Mouse (Mus musculus): ENCODE measurements around the gene Zfp94. TPM values are rescaled to one million over a fixed set of nuclear protein-coding genes. Genes with fewer than 3 reads are reported as not detected.

Zfp94 gene
- polyA plus RNA-seq, 2 experiments = 1.4 to 1.8 TPM

GRCm38 (mm10) chr7:24298973-24299708 lies 17.3 kb downstream of the Zfp94 start:
- ATAC-seq (ENCODE audit: insufficient read depth) (peak; percentile 84), DNase-seq (ENCODE audit: low read depth in 3 of 3, low spot score in 3 of 3) (peak; percentile 65 to 70 (median 69))
- Histone ChIP-seq H3K4me3 (ENCODE audit: insufficient read depth in 1 of 2, low read depth in 2 of 2, low read length in 2 of 2) (peak overlapping the region; percentile 63 to 90), H3K27ac (no peak overlapping the region), H3K36me3 (replicated peaks; ENCODE audit: control insufficient read depth, insufficient read depth, low read depth) (no peaks in the 10 kb centered on the region; the same call in 1 of the 2 replicates), H3K9me3 (ENCODE audit: control insufficient read depth, low read length) (no peaks in the 10 kb centered on the region), H3K4me2 (ENCODE audit: low read depth) (peak overlapping the region; percentile 82), H3K9ac (replicated peaks) (peak overlapping the region; percentile 59), H3K4me1 (replicated peaks; ENCODE audit: control insufficient read depth in 2 of 2, insufficient read depth in 2 of 2, low read length in 1 of 2) (peaks cover 6% of the 10 kb centered on the region in 2 experiments), H3K27me3 (ENCODE audit: control insufficient read depth, insufficient read depth, low read length) (no peaks in the 10 kb centered on the region)
- TF ChIP-seq CTCF (IDR thresholded peaks at IDR 0.05; ENCODE audit: low read depth) = peak; percentile 67
- no peak for TF ChIP-seq EP300 (IDR thresholded peaks at IDR 0.05; ENCODE audit: low read depth)
- WGBS (ENCODE audit: insufficient replicate concordance) = under 1% methylated on average over 45 of the region's 47 CpGs

- no peak for DNase-seq (ENCODE audit: low read depth in 3 of 3, low spot score in 3 of 3)
Observed at GRCm38 (mm10) chr7:24298635-24298972, 17.9 kb downstream of the Zfp94 start.

GRCm38 (mm10) chr7:24297361-24298095 lies 18.9 kb downstream of the Zfp94 start:
- Histone ChIP-seq H3K9me3 (ENCODE audit: control insufficient read depth, low read length) (no peaks in the 10 kb centered on the region), H3K27me3 (ENCODE audit: control insufficient read depth, insufficient read depth, low read length) (no peaks in the 10 kb centered on the region), H3K9ac (replicated peaks) (no peak overlapping the region), H3K4me3 (ENCODE audit: insufficient read depth in 1 of 2, low read depth in 2 of 2, low read length in 2 of 2) (no peak overlapping the region), H3K4me2 (ENCODE audit: low read depth) (no peak overlapping the region; the same call in 1 of the 2 replicates), H3K36me3 (replicated peaks; ENCODE audit: control insufficient read depth, insufficient read depth, low read depth) (no peaks in the 10 kb centered on the region; the same call in 1 of the 2 replicates), H3K27ac (no peak overlapping the region), H3K4me1 (replicated peaks; ENCODE audit: control insufficient read depth in 2 of 2, insufficient read depth in 2 of 2, low read length in 1 of 2) (peaks cover 6 to 8% of the 10 kb centered on the region in 2 experiments)
- no peak for TF ChIP-seq EP300 (IDR thresholded peaks at IDR 0.05; ENCODE audit: low read depth)
- no peak for TF ChIP-seq CTCF (IDR thresholded peaks at IDR 0.05; ENCODE audit: low read depth)
- DNase-seq (ENCODE audit: low read depth in 3 of 3, low spot score in 3 of 3) (no peak), ATAC-seq (ENCODE audit: insufficient read depth) (no peak)
- WGBS (ENCODE audit: insufficient replicate concordance) = 78% methylated on average over 15 of the region's 15 CpGs

More at GRCm38 (mm10) chr7:24298635-24298972, 17.9 kb downstream of the Zfp94 start:
- 2% methylated on average over 12 of the region's 12 CpGs for WGBS (ENCODE audit: insufficient replicate concordance)
- Histone ChIP-seq H3K9me3 (ENCODE audit: control insufficient read depth, low read length) (no peaks in the 10 kb centered on the region), H3K36me3 (replicated peaks; ENCODE audit: control insufficient read depth, insufficient read depth, low read depth) (no peaks in the 10 kb centered on the region; the same call in 1 of the 2 replicates), H3K4me3 (ENCODE audit: insufficient read depth in 1 of 2, low read depth in 2 of 2, low read length in 2 of 2) (peak overlapping the region; percentile 63 to 90), H3K4me2 (ENCODE audit: low read depth) (peak overlapping the region; percentile 82), H3K4me1 (replicated peaks; ENCODE audit: control insufficient read depth in 2 of 2, insufficient read depth in 2 of 2, low read length in 1 of 2) (peaks cover 6 to 8% of the 10 kb centered on the region in 2 experiments), H3K9ac (replicated peaks) (peak overlapping the region; percentile 59), H3K27me3 (ENCODE audit: control insufficient read depth, insufficient read depth, low read length) (no peaks in the 10 kb centered on the region), H3K27ac (no peak overlapping the region)
- ATAC-seq (ENCODE audit: insufficient read depth) = no peak
- TF ChIP-seq EP300 (IDR thresholded peaks at IDR 0.05; ENCODE audit: low read depth) (no peak), CTCF (IDR thresholded peaks at IDR 0.05; ENCODE audit: low read depth) (no peak)

- no peaks in the 10 kb centered on the region for H3K27me3 ChIP-seq (ENCODE audit: control insufficient read depth, insufficient read depth, low read length)
- no peak overlapping the region for H3K4me2 ChIP-seq (ENCODE audit: low read depth)
- WGBS (ENCODE audit: insufficient replicate concordance) = 76% methylated on average over 7 of the region's 7 CpGs
- no peak overlapping the region for H3K9ac ChIP-seq (replicated peaks)
- ATAC-seq (ENCODE audit: insufficient read depth) (no peak), DNase-seq (ENCODE audit: low read depth in 3 of 3, low spot score in 3 of 3) (no peak)
- no peak overlapping the region for H3K27ac ChIP-seq
- H3K4me1 ChIP-seq (replicated peaks; ENCODE audit: control insufficient read depth in 2 of 2, insufficient read depth in 2 of 2, low read length in 1 of 2) = peaks cover 6 to 8% of the 10 kb centered on the region in 2 experiments
- TF ChIP-seq CTCF (IDR thresholded peaks at IDR 0.05; ENCODE audit: low read depth) = no peak
- no peak for TF ChIP-seq EP300 (IDR thresholded peaks at IDR 0.05; ENCODE audit: low read depth)
- no peaks in the 10 kb centered on the region for H3K9me3 ChIP-seq (ENCODE audit: control insufficient read depth, low read length)
- no peak overlapping the region for H3K4me3 ChIP-seq (ENCODE audit: insufficient read depth in 1 of 2, low read depth in 2 of 2, low read length in 2 of 2)
- peaks cover 3% of the 10 kb centered on the region; the same call in 1 of the 2 replicates for H3K36me3 ChIP-seq (replicated peaks; ENCODE audit: control insufficient read depth, insufficient read depth, low read depth)
Observed at GRCm38 (mm10) chr7:24296386-24296785, 20.1 kb downstream of the Zfp94 start.

GRCm38 (mm10) chr7:24295376-24295775 lies 21.1 kb downstream of the Zfp94 start:
- Histone ChIP-seq H3K27me3 (ENCODE audit: control insufficient read depth, insufficient read depth, low read length) (no peaks in the 10 kb centered on the region), H3K4me2 (ENCODE audit: low read depth) (no peak overlapping the region), H3K9ac (replicated peaks) (no peak overlapping the region), H3K9me3 (ENCODE audit: control insufficient read depth, low read length) (no peaks in the 10 kb centered on the region), H3K4me1 (replicated peaks; ENCODE audit: control insufficient read depth in 2 of 2, insufficient read depth in 2 of 2, low read length in 1 of 2) (peaks cover 3 to 8% of the 10 kb centered on the region in 2 experiments), H3K36me3 (replicated peaks; ENCODE audit: control insufficient read depth, insufficient read depth, low read depth) (peaks cover 3% of the 10 kb centered on the region; the same call in 1 of the 2 replicates), H3K4me3 (ENCODE audit: insufficient read depth in 1 of 2, low read depth in 2 of 2, low read length in 2 of 2) (no peak overlapping the region), H3K27ac (no peak overlapping the region)
- WGBS (ENCODE audit: insufficient replicate concordance) = 82% methylated on average over 7 of the region's 7 CpGs
- ATAC-seq (ENCODE audit: insufficient read depth) (no peak), DNase-seq (ENCODE audit: low read depth in 3 of 3, low spot score in 3 of 3) (no peak)
- TF ChIP-seq CTCF (IDR thresholded peaks at IDR 0.05; ENCODE audit: low read depth) (no peak), EP300 (IDR thresholded peaks at IDR 0.05; ENCODE audit: low read depth) (no peak)

Measured in liver, embryonic 14.5 days (tissue).